Mouse (Mus musculus): ENCODE measurements around the gene Phf21a.

GRCm38 (mm10) chr2:92389645-92390044, 296.7 kb downstream of the Phf21a start:
- TF ChIP-seq TAL1 (IDR thresholded peaks at IDR 0.05; ENCODE audit: low read length) = no peak
- no peak for TF ChIP-seq GATA1 (IDR thresholded peaks at IDR 0.05; ENCODE audit: low read length)
